In genomic region chr9:69517387-69518035, GRCm38 (mm10) we compare ENCODE assay signal across 8 mouse cellular contexts.
DNase-seq lines count a peak whose midpoint lies in the region; ATAC-seq and TF ChIP-seq lines count a peak whose summit lies in the region.

No protein-coding gene starts in this region.

- H3K4me1 ChIP-seq in forebrain, embryonic 13.5 days, result peaks cover 22% of the 10 kb centered on the region
- H3K4me1 ChIP-seq in forebrain, embryonic 11.5 days (replicated peaks; ENCODE audit: control insufficient read depth, insufficient read depth, low read length), result no peaks in the 10 kb centered on the region
- peaks cover 8% of the 10 kb centered on the region for H3K4me1 ChIP-seq in lung, embryonic 16.5 days (replicated peaks; ENCODE audit: control insufficient read depth, insufficient read depth, low read length)
- 0 out of 2 replicates have a peak, but pooled peaks cover 5% of the 10 kb centered on the region for H3K4me1 ChIP-seq in stomach, embryonic 16.5 days (ENCODE audit: control insufficient read depth, insufficient read depth, low read length)
- no peaks in the 10 kb centered on the region for H3K4me1 ChIP-seq in thymus, adult 2 months (replicated peaks; ENCODE audit: control insufficient read depth, insufficient read depth, low read length)

- H3K27ac ChIP-seq in forebrain, embryonic 13.5 days, result peak overlapping the region; percentile 58
- no peak overlapping the region for H3K27ac ChIP-seq in forebrain, embryonic 11.5 days (ENCODE audit: low read depth, low read length)
- H3K27ac ChIP-seq in layer of hippocampus, adult 2 months, result no peak overlapping the region
- no peak overlapping the region for H3K27ac ChIP-seq in lung, embryonic 16.5 days (ENCODE audit: low read length)
- no peak overlapping the region for H3K27ac ChIP-seq in stomach, embryonic 16.5 days (ENCODE audit: low read length)
- H3K27ac ChIP-seq in thymus, adult 2 months (ENCODE audit: control insufficient read depth, insufficient read depth, low read length), result no peak overlapping the region

- H3K36me3 ChIP-seq in forebrain, embryonic 13.5 days (ENCODE audit: poor library complexity, severe bottlenecking), result no peaks in the 10 kb centered on the region
- H3K36me3 ChIP-seq in forebrain, embryonic 11.5 days (ENCODE audit: control insufficient read depth, insufficient read depth, low read length), result no peaks in the 10 kb centered on the region
- H3K36me3 ChIP-seq in lung, embryonic 16.5 days (ENCODE audit: control insufficient read depth, insufficient read depth, low read length), result no peaks in the 10 kb centered on the region
- no peaks in the 10 kb centered on the region for H3K36me3 ChIP-seq in stomach, embryonic 16.5 days (ENCODE audit: control insufficient read depth, insufficient read depth, low read length)
- no peaks in the 10 kb centered on the region for H3K36me3 ChIP-seq in thymus, adult 2 months (ENCODE audit: control insufficient read depth, insufficient read depth, low read length)

- DNase-seq in forebrain, embryonic 11.5 days (ENCODE audit: low spot score), result no peak
- peak; percentile 28 for DNase-seq in forelimb bud, embryonic 11.5 days (ENCODE audit: low read depth, low spot score)
- peak; percentile 76 to 87 for DNase-seq in layer of hippocampus, adult 2 months (ENCODE audit: low spot score in 2 of 2)
- DNase-seq in gastrocnemius, adult 18-20 months (ENCODE audit: low spot score), result no peak
- no peak for DNase-seq in thymus, adult 2 months

- no peak overlapping the region for H3K9ac ChIP-seq in forebrain, embryonic 13.5 days
- H3K9ac ChIP-seq in forebrain, embryonic 11.5 days (ENCODE audit: low read length), result no peak overlapping the region
- H3K9ac ChIP-seq in lung, embryonic 16.5 days (ENCODE audit: low read length), result no peak overlapping the region
- H3K9ac ChIP-seq in stomach, embryonic 16.5 days (ENCODE audit: low read length), result no peak overlapping the region

- no peaks in the 10 kb centered on the region for H3K9me3 ChIP-seq in forebrain, embryonic 13.5 days (replicated peaks)
- H3K9me3 ChIP-seq in forebrain, embryonic 11.5 days (ENCODE audit: control insufficient read depth, low read length), result no peaks in the 10 kb centered on the region
- H3K9me3 ChIP-seq in lung, embryonic 16.5 days (ENCODE audit: control insufficient read depth, low read length), result no peaks in the 10 kb centered on the region
- H3K9me3 ChIP-seq in stomach, embryonic 16.5 days (replicated peaks; ENCODE audit: control insufficient read depth, low read length), result no peaks in the 10 kb centered on the region

- peak; percentile 93 for ATAC-seq in forebrain, embryonic 13.5 days
- no peak for ATAC-seq in forebrain, embryonic 11.5 days (replicated peaks; ENCODE audit: low FRiP score)
- ATAC-seq in lung, embryonic 16.5 days (ENCODE audit: low read depth), result peak; percentile 88
- ATAC-seq in stomach, embryonic 16.5 days (ENCODE audit: insufficient read depth, low FRiP score), result peak; percentile 39; the same call in 1 of the 2 replicates

- no peak overlapping the region for H3K4me3 ChIP-seq in forebrain, embryonic 13.5 days
- no peak overlapping the region for H3K4me3 ChIP-seq in forebrain, embryonic 11.5 days (ENCODE audit: low read depth, low read length)
- H3K4me3 ChIP-seq in layer of hippocampus, adult 2 months, result peak overlapping the region; percentile 26; the same call in 1 of the 2 replicates
- no peak overlapping the region for H3K4me3 ChIP-seq in lung, embryonic 16.5 days (ENCODE audit: low read length)
- no peak overlapping the region for H3K4me3 ChIP-seq in stomach, embryonic 16.5 days (replicated peaks; ENCODE audit: low read length)
- H3K4me3 ChIP-seq in thymus, adult 2 months (ENCODE audit: control insufficient read depth, insufficient read depth, low read length), result no peak overlapping the region

- 35% methylated on average over 20 of the region's 20 CpGs for WGBS in forebrain, embryonic 13.5 days
- 85% methylated on average over 20 of the region's 20 CpGs for WGBS in forebrain, embryonic 11.5 days
- WGBS in lung, embryonic 16.5 days, result 31% methylated on average over 20 of the region's 20 CpGs
- 47% methylated on average over 20 of the region's 20 CpGs for WGBS in stomach, embryonic 16.5 days
- 83% methylated on average over 20 of the region's 20 CpGs for WGBS in thymus, adult 2 months

- H3K4me2 ChIP-seq in forebrain, embryonic 13.5 days, result peak overlapping the region; percentile 36
- H3K4me2 ChIP-seq in forebrain, embryonic 11.5 days (ENCODE audit: low read depth, low read length, severe bottlenecking), result no peak overlapping the region
- peak overlapping the region; percentile 18; the same call in 1 of the 2 replicates for H3K4me2 ChIP-seq in lung, embryonic 16.5 days (ENCODE audit: low read depth, low read length)
- H3K4me2 ChIP-seq in stomach, embryonic 16.5 days (ENCODE audit: low read depth, low read length), result peak overlapping the region; percentile 27; the same call in 1 of the 2 replicates

- no peak for TF ChIP-seq POLR2A in thymus, adult 2 months (IDR thresholded peaks at IDR 0.05; ENCODE audit: control insufficient read depth, extremely low read depth, insufficient read depth, low read length, poor library complexity)

- TF ChIP-seq CTCF in layer of hippocampus, adult 2 months (conservative IDR thresholded peaks at IDR 0.05), result no peak
- TF ChIP-seq CTCF in thymus, adult 2 months (IDR thresholded peaks at IDR 0.05; ENCODE audit: borderline replicate concordance, control insufficient read depth, extremely low read depth, insufficient read depth, low read length, poor library complexity), result no peak

- H3K27me3 ChIP-seq in forebrain, embryonic 13.5 days, result peaks cover 19% of the 10 kb centered on the region
- no peaks in the 10 kb centered on the region for H3K27me3 ChIP-seq in forebrain, embryonic 11.5 days (ENCODE audit: control insufficient read depth, insufficient read depth, low read length)
- no peaks in the 10 kb centered on the region for H3K27me3 ChIP-seq in lung, embryonic 16.5 days (ENCODE audit: control insufficient read depth, insufficient read depth, low read depth, low read length)
- no peaks in the 10 kb centered on the region for H3K27me3 ChIP-seq in stomach, embryonic 16.5 days (ENCODE audit: control insufficient read depth, insufficient read depth, low read length)
- H3K27me3 ChIP-seq in thymus, adult 2 months (ENCODE audit: control insufficient read depth, insufficient read depth, low read length), result no peaks in the 10 kb centered on the region

Comparison
In these comparisons a context has a peak if more than half of its experiments do, and no peak if none do; other contexts are left out.
1. DNase-seq: peak in forelimb bud, embryonic 11.5 days (single experiment) and layer of hippocampus, adult 2 months (2 of 2); none in forebrain, embryonic 11.5 days (single experiment), gastrocnemius, adult 18-20 months (single experiment) and thymus, adult 2 months (single experiment).